Mouse (Mus musculus): ENCODE results near the gene Dlk1.

DNA sequence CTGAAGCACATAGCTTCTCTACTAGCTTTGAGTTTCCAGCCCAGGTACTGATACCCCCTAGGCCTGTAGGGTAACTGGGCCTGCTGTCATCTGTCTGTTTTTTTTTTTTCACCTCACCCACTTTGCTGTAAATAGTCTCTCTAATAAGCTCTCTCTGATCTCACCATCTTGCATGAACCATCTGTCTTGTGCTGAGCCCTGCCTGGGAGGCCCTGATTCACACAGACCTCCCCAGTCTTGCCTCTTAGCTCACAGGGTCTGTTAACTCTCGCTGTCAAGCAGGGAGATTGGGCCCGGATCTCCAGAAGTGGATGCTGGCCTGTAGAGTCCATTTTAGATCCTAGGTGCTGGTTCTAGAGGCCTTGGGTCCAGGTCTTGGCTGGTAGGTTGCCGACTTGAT, 9.3 kb upstream of the Dlk1 start:
- TF ChIP-seq GATA1 (IDR thresholded peaks at IDR 0.05; ENCODE audit: borderline replicate concordance, low read length) (no peak), FLI1 (IDR thresholded peaks at IDR 0.05; ENCODE audit: low read length) (no peak)
